Mouse (Mus musculus) limb, embryonic 14.5 days (tissue): Measurements from ENCODE around the gene Smpdl3a. TPM values are rescaled to one million over a fixed set of nuclear protein-coding genes. Genes with fewer than 3 reads are reported as not detected.

Experiments
- ATAC-seq: fragments of 200-750 bp; cut with Nextera tagmentation; 2 replicates; pipeline ENCODE4 v1.8.0; 2017; ENCODE audit warnings: low read depth, moderate number of reproducible peaks, moderate TSS enrichment; ENCODE audit not compliant: low FRiP score
- DNase-seq: peaks from one replicate; pipeline ENCODE4 v3.0.0-alpha.2; 2015; ENCODE audit warnings: low spot score
- H3K27ac ChIP-seq: fragments of 300-500 bp; sonication (generic); replicated peaks from 2 replicates; pipeline ENCODE4 v1.5.1; 2014; ENCODE audit warnings: low read depth, mild to moderate bottlenecking, low read length, moderate library complexity, mixed read lengths
- H3K27me3 ChIP-seq: fragments of 300-500 bp; sonication (generic); 2 replicates; pipeline ENCODE4 v1.6.1; 2014; ENCODE audit warnings: low read length, mixed read lengths; ENCODE audit not compliant: control insufficient read depth, insufficient read depth
- H3K36me3 ChIP-seq: fragments of 300-500 bp; sonication (generic); 2 replicates; pipeline ENCODE4 v1.6.1; 2014; ENCODE audit warnings: mild to moderate bottlenecking, low read length, moderate library complexity, mixed read lengths; ENCODE audit not compliant: control insufficient read depth, insufficient read depth
- H3K4me1 ChIP-seq: fragments of 300-500 bp; sonication (generic); 2 replicates; pipeline ENCODE4 v1.6.1; 2014; ENCODE audit warnings: antibody characterized with exemption, low read length, mixed read lengths; ENCODE audit not compliant: control insufficient read depth, insufficient read depth
- H3K4me2 ChIP-seq: fragments of 300-500 bp; sonication (generic); replicated peaks from 2 replicates; pipeline ENCODE4 v1.6.1; 2014; ENCODE audit warnings: low read depth, mild to moderate bottlenecking, low read length, moderate library complexity; ENCODE audit not compliant: severe bottlenecking
- H3K4me3 ChIP-seq: fragments of 300-500 bp; sonication (generic); replicated peaks from 2 replicates; pipeline ENCODE4 v1.5.1; 2014; ENCODE audit warnings: low read length
- H3K9ac ChIP-seq: fragments of 300-500 bp; sonication (generic); 2 replicates; pipeline ENCODE4 v1.6.1; 2014; ENCODE audit warnings: mild to moderate bottlenecking, low read depth, low read length, moderate library complexity; ENCODE audit not compliant: severe bottlenecking
- H3K9me3 ChIP-seq: fragments of 300-500 bp; sonication (generic); 2 replicates; pipeline ENCODE4 v1.6.1; 2016; ENCODE audit warnings: low read length; ENCODE audit not compliant: control insufficient read depth
- POLR2A ChIP-seq: fragments of 200-500 bp; IDR thresholded peaks from 2 replicates; pipeline ENCODE4 v1.8.0; 2012; ENCODE audit warnings: inconsistent platforms, mild to moderate bottlenecking, moderate library complexity, borderline replicate concordance; ENCODE audit not compliant: insufficient read depth, insufficient read length; ENCODE audit errors: extremely low read depth
- WGBS: fragments of 180-500 bp; shearing (Covaris S2); extraction: QIAGEN DNeasy Blood & Tissue Kit; methylation state at CpG from one replicate; pipeline ENCODE4 v1.1.7; 2014; 5-methylcytosine and 5-hydroxymethylcytosine counted together
- polyA plus RNA-seq, 2 experiments: library from polyadenylated mRNA; depleted of rRNA in 1 of 2; stranded (reverse) in 1 of 2; unstranded in 1 of 2; fragments of >200 nt; fragmentation: Nextera tagmentation in 1 of 2; extraction: Ambion mirVana in 1 of 2; gene quantifications; 2 replicates each; pipeline versions ENCODE4 v1.2.1 to v1.2.3; 2012 to 2014

Gene Smpdl3a
- polyA plus RNA-seq (2012; rRNA removed) (14.1 and 14.3 TPM in 2 replicates), polyA plus RNA-seq (2014; fragmentation: Nextera tagmentation; extraction: Ambion mirVana) (13.7 and 16.5 TPM in 2 replicates)

GRCm38 (mm10) chr10:57794018-57794417 is at the start of gene Smpdl3a:
TSS of gene Smpdl3a (plus strand) at chr10:57794335.
- no peaks in the 10 kb centered on the region for H3K4me1 ChIP-seq
- DNase-seq (no peak), ATAC-seq (no peak)
- no peak within 1 kb of the TSS for H3K27ac ChIP-seq
- peak within 1 kb of the TSS; percentile 56 for H3K4me3 ChIP-seq
- WGBS, result 78% methylated on average over 7 of the region's 7 CpGs
- no peak for TF ChIP-seq POLR2A
- no peaks in the 10 kb centered on the region for H3K36me3 ChIP-seq
- 0 out of 2 replicates have a peak, but pooled peaks cover 4% of the 10 kb centered on the region for H3K9me3 ChIP-seq
- H3K27me3 ChIP-seq, result no peaks in the 10 kb centered on the region
- peak within 1 kb of the TSS; percentile 97 for H3K4me2 ChIP-seq
- H3K9ac ChIP-seq, result peak within 1 kb of the TSS; percentile 70

- no peaks in the 10 kb centered on the region for H3K36me3 ChIP-seq
- no peak for DNase-seq
- no peaks in the 10 kb centered on the region for H3K9me3 ChIP-seq
- no peak overlapping the region for H3K4me2 ChIP-seq
- H3K4me3 ChIP-seq, result no peak overlapping the region
- no peak for TF ChIP-seq POLR2A
- H3K27me3 ChIP-seq, result no peaks in the 10 kb centered on the region
- no peaks in the 10 kb centered on the region for H3K4me1 ChIP-seq
- H3K27ac ChIP-seq, result no peak overlapping the region
- H3K9ac ChIP-seq, result no peak overlapping the region
- no peak for ATAC-seq
Measured at GRCm38 (mm10) chr10:57745452-57745851, 48.7 kb upstream of the Smpdl3a start.

- H3K4me3 ChIP-seq, result no peak overlapping the region
- H3K4me1 ChIP-seq, result no peaks in the 10 kb centered on the region
- no peak for ATAC-seq
- no peak overlapping the region for H3K4me2 ChIP-seq
- DNase-seq, result no peak
- H3K27ac ChIP-seq, result no peak overlapping the region
- H3K9me3 ChIP-seq, result no peaks in the 10 kb centered on the region
- no peaks in the 10 kb centered on the region for H3K27me3 ChIP-seq
- no peak overlapping the region for H3K9ac ChIP-seq
- no peaks in the 10 kb centered on the region for H3K36me3 ChIP-seq
- no peak for TF ChIP-seq POLR2A
Measured at GRCm38 (mm10) chr10:57747127-57747526, 47.0 kb upstream of the Smpdl3a start.

GRCm38 (mm10) chr10:57753343-57753742 is 40.8 kb upstream of the Smpdl3a start:
- ATAC-seq, result no peak
- no peak for DNase-seq
- H3K9me3 ChIP-seq, result no peaks in the 10 kb centered on the region
- no peaks in the 10 kb centered on the region for H3K27me3 ChIP-seq
- no peaks in the 10 kb centered on the region for H3K36me3 ChIP-seq
- H3K9ac ChIP-seq, result no peak overlapping the region
- H3K4me2 ChIP-seq, result no peak overlapping the region
- WGBS, result 62% methylated on average over 1 of the region's 1 CpGs
- no peak overlapping the region for H3K27ac ChIP-seq
- H3K4me3 ChIP-seq, result no peak overlapping the region
- H3K4me1 ChIP-seq, result no peaks in the 10 kb centered on the region
- no peak for TF ChIP-seq POLR2A

- H3K4me2 ChIP-seq, result no peak overlapping the region
- H3K27ac ChIP-seq, result no peak overlapping the region
- H3K9ac ChIP-seq, result no peak overlapping the region
- H3K9me3 ChIP-seq, result no peaks in the 10 kb centered on the region
- DNase-seq (no peak), ATAC-seq (no peak)
- no peaks in the 10 kb centered on the region for H3K36me3 ChIP-seq
- no peak for TF ChIP-seq POLR2A
- H3K27me3 ChIP-seq, result no peaks in the 10 kb centered on the region
- no peaks in the 10 kb centered on the region for H3K4me1 ChIP-seq
- WGBS, result 89% methylated on average over 2 of the region's 2 CpGs
- H3K4me3 ChIP-seq, result no peak overlapping the region
Measured at GRCm38 (mm10) chr10:57755201-57755736, 38.9 kb upstream of the Smpdl3a start.

- no peaks in the 10 kb centered on the region for H3K4me1 ChIP-seq
- DNase-seq, result no peak
- H3K27me3 ChIP-seq, result no peaks in the 10 kb centered on the region
- WGBS, result 88% methylated on average over 2 of the region's 2 CpGs
- no peaks in the 10 kb centered on the region for H3K36me3 ChIP-seq
- no peak overlapping the region for H3K4me3 ChIP-seq
- H3K9ac ChIP-seq, result no peak overlapping the region
- no peak overlapping the region for H3K4me2 ChIP-seq
- H3K27ac ChIP-seq, result no peak overlapping the region
- no peaks in the 10 kb centered on the region for H3K9me3 ChIP-seq
- no peak for TF ChIP-seq POLR2A
- no peak for ATAC-seq
Measured at GRCm38 (mm10) chr10:57758999-57759398, 35.1 kb upstream of the Smpdl3a start.
